Mouse (Mus musculus) midbrain, embryonic 16.5 days (tissue): ENCODE measurements around the gene Angptl4. TPM values are rescaled to one million over a fixed set of nuclear protein-coding genes. Genes with fewer than 3 reads are reported as not detected.

Experiments used
- ATAC-seq: fragments of 200-750 bp; cut with Nextera tagmentation; 2 replicates; pipeline ENCODE4 v1.8.0; 2017; ENCODE audit warnings: moderate TSS enrichment
- H3K27ac ChIP-seq: fragments of 300-500 bp; sonication (generic); 2 replicates; pipeline ENCODE4 v1.5.1; 2014; ENCODE audit warnings: mild to moderate bottlenecking, low read length, mixed read lengths
- H3K27me3 ChIP-seq: fragments of 300-500 bp; sonication (generic); 2 replicates; pipeline ENCODE4 v1.6.1; 2014; ENCODE audit warnings: low read depth, low read length, mixed read lengths; ENCODE audit not compliant: control insufficient read depth, insufficient read depth
- H3K36me3 ChIP-seq: fragments of 300-500 bp; sonication (generic); 2 replicates; pipeline ENCODE4 v1.6.1; 2014; ENCODE audit warnings: mild to moderate bottlenecking, low read length, moderate library complexity, mixed read lengths; ENCODE audit not compliant: control insufficient read depth, insufficient read depth
- H3K4me1 ChIP-seq: fragments of 300-500 bp; sonication (generic); 2 replicates; pipeline ENCODE4 v1.6.1; 2014; ENCODE audit warnings: mild to moderate bottlenecking, low read length, mixed read lengths; ENCODE audit not compliant: control insufficient read depth, insufficient read depth
- H3K4me2 ChIP-seq: fragments of 300-500 bp; sonication (generic); 2 replicates; pipeline ENCODE4 v1.6.1; 2014; ENCODE audit warnings: mild to moderate bottlenecking, low read length, mixed read lengths
- H3K4me3 ChIP-seq: fragments of 300-500 bp; sonication (generic); 2 replicates; pipeline ENCODE4 v1.5.1; 2014; ENCODE audit warnings: low read depth, mild to moderate bottlenecking, low read length, moderate library complexity, mixed read lengths
- H3K9ac ChIP-seq: fragments of 300-500 bp; sonication (generic); 2 replicates; pipeline ENCODE4 v1.6.1; 2014; ENCODE audit warnings: low read depth, low read length, mixed read lengths
- H3K9me3 ChIP-seq: fragments of 300-500 bp; sonication (generic); replicated peaks from 2 replicates; pipeline ENCODE4 v1.6.1; 2014; ENCODE audit warnings: mild to moderate bottlenecking, low read length, mixed read lengths; ENCODE audit not compliant: control insufficient read depth, poor library complexity, severe bottlenecking
- WGBS: fragments of 180-500 bp; shearing (Covaris S2); extraction: QIAGEN DNeasy Blood & Tissue Kit; methylation state at CpG from one replicate; pipeline ENCODE4 v1.1.7; 2014; 5-methylcytosine and 5-hydroxymethylcytosine counted together
- polyA plus RNA-seq: library from polyadenylated mRNA; unstranded; fragments of >200 nt; fragmentation: Nextera tagmentation; extraction: Ambion mirVana; gene quantifications from 2 replicates; pipeline ENCODE4 v1.2.1, GENCODE M21; 2015

Gene Angptl4
- polyA plus RNA-seq, 1 experiment from 2014 or later, result 16.8 TPM

- Histone ChIP-seq H3K4me1 (peaks cover 40% of the 10 kb centered on the region), H3K27me3 (no peaks in the 10 kb centered on the region), H3K9ac (no peak overlapping the region), H3K9me3 (no peaks in the 10 kb centered on the region), H3K4me3 (no peak overlapping the region), H3K36me3 (peaks cover 11% of the 10 kb centered on the region; the same call in 1 of the 2 replicates), H3K4me2 (no peak overlapping the region), H3K27ac (no peak overlapping the region)
- WGBS, result 91% methylated on average over 1 of the region's 1 CpGs
- no peak for ATAC-seq
Measured at GRCm38 (mm10) chr17:33822436-33822959, 40.9 kb upstream of the Angptl4 start.

DNA sequence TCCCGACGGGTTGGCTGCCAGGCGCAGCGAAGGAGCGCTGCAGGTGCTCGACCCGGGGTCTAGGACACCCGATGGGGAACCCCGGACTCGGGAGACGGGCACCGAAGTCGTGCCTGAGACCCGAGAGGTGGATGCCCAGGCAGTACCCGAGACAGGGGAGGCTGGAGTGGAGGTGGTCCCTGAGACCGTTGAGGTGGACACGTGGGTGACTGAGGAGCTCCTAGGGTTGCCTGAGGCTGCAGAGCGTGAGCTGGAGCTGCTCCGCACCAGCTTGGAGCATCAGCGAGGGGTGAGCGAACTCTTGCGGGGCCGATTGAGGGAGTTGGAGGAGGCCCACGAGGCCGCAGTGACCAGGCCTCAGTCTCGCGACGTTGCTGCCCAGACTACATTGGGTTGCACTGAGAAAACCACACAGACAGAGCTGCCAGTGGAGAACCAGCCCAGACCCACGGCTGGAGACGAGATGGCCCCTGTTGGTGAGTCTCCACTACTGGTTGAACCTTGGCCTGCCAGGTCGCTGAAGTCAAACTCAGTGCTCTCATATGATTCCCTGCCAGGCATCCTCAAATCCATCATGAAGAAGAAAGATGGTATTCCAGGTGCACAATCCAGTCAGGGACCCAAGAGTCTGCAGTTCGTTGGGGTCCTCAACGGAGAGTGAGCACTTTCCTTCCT, 36.5 kb upstream of the Angptl4 start:
- Histone ChIP-seq H3K4me2 (peak overlapping the region; percentile 81), H3K27me3 (no peaks in the 10 kb centered on the region), H3K9me3 (no peaks in the 10 kb centered on the region), H3K27ac (peak overlapping the region; percentile 86), H3K36me3 (peaks cover 11% of the 10 kb centered on the region; the same call in 1 of the 2 replicates), H3K4me1 (peaks cover 29% of the 10 kb centered on the region), H3K4me3 (peak overlapping the region; percentile 50), H3K9ac (peak overlapping the region; percentile 79)
- peak; percentile 66 for ATAC-seq
- 14% methylated on average over 33 of the region's 33 CpGs for WGBS

- Histone ChIP-seq H3K9ac (peak overlapping the region; percentile 79), H3K36me3 (peaks cover 11% of the 10 kb centered on the region; the same call in 1 of the 2 replicates), H3K4me1 (peaks cover 21% of the 10 kb centered on the region), H3K4me3 (peak overlapping the region; percentile 50), H3K27me3 (no peaks in the 10 kb centered on the region), H3K4me2 (peak overlapping the region; percentile 81), H3K9me3 (no peaks in the 10 kb centered on the region), H3K27ac (peak overlapping the region; percentile 86)
- ATAC-seq, result peak; percentile 97
- under 1% methylated on average over 80 of the region's 89 CpGs for WGBS
Measured at GRCm38 (mm10) chr17:33817184-33817968, 35.7 kb upstream of the Angptl4 start.

DNA sequence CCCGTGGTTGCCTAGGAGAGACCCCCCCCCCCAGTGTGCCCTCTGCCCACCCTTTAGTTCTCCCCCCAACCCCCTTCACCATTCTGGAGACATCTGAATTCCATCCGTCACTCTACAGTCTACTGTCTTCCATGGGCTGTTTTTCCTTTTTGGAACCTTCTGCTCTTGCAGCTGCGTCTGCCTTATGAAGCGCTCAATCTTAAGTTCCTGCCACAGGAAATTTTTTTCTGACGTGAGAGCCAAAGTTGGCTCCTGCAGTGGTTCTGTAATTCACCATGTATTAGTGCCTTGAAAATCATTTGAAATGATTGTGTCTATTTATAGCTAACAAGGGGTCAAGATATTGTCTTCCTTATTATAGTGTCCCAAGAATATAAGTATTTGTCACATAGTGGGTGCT, 35.0 kb upstream of the Angptl4 start:
- H3K9me3 ChIP-seq, result no peaks in the 10 kb centered on the region
- H3K36me3 ChIP-seq, result peaks cover 6% of the 10 kb centered on the region; the same call in 1 of the 2 replicates
- peak overlapping the region; percentile 86 for H3K27ac ChIP-seq
- H3K4me3 ChIP-seq, result peak overlapping the region; percentile 50; the same call in 1 of the 2 replicates
- no peaks in the 10 kb centered on the region for H3K27me3 ChIP-seq
- peak overlapping the region; percentile 81 for H3K4me2 ChIP-seq
- H3K4me1 ChIP-seq, result peaks cover 17% of the 10 kb centered on the region
- WGBS, result 74% methylated on average over 5 of the region's 5 CpGs
- H3K9ac ChIP-seq, result peak overlapping the region; percentile 79; the same call in 1 of the 2 replicates
- no peak for ATAC-seq

GRCm38 (mm10) chr17:33815399-33815798, 33.8 kb upstream of the Angptl4 start:
- Histone ChIP-seq H3K27me3 (no peaks in the 10 kb centered on the region), H3K27ac (no peak overlapping the region), H3K36me3 (no peaks in the 10 kb centered on the region), H3K9me3 (no peaks in the 10 kb centered on the region), H3K9ac (no peak overlapping the region), H3K4me3 (no peak overlapping the region), H3K4me1 (peaks cover 16% of the 10 kb centered on the region), H3K4me2 (no peak overlapping the region)
- 95% methylated on average over 5 of the region's 6 CpGs for WGBS
- no peak for ATAC-seq

DNA sequence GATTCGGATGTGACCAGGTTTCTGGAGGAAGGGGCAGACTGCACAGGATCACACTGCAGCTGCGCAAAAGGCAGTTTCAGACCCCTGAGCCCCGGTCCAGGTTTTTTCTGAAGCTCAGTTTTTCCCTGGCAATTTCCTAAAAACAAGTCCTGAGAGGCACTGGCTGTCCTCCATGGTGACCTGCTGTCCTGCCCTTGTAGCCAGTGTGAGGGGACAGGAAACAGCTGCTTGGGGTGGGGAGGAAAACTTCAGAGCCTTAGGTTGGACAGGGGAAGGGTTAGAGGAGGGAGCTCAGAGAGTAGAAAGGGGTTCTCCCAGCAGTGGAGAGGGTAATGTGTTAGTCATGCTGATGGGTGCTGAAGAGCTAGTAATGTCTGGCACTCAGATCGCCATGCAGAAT, 31.4 kb upstream of the Angptl4 start:
- Histone ChIP-seq H3K4me3 (no peak overlapping the region), H3K4me1 (peaks cover 7% of the 10 kb centered on the region), H3K9me3 (no peaks in the 10 kb centered on the region), H3K27me3 (no peaks in the 10 kb centered on the region), H3K27ac (no peak overlapping the region), H3K36me3 (no peaks in the 10 kb centered on the region), H3K9ac (no peak overlapping the region), H3K4me2 (no peak overlapping the region)
- no peak for ATAC-seq
- whole genome bisulfite sequencing, result 74% methylated on average over 4 of the region's 4 CpGs

GRCm38 (mm10) chr17:33812475-33812874, 30.8 kb upstream of the Angptl4 start:
- WGBS, result 64% methylated on average over 3 of the region's 3 CpGs
- Histone ChIP-seq H3K27ac (no peak overlapping the region), H3K9me3 (no peaks in the 10 kb centered on the region), H3K4me3 (no peak overlapping the region), H3K4me1 (peaks cover 6% of the 10 kb centered on the region; the same call in 1 of the 2 replicates), H3K36me3 (no peaks in the 10 kb centered on the region), H3K9ac (no peak overlapping the region), H3K27me3 (no peaks in the 10 kb centered on the region), H3K4me2 (no peak overlapping the region)
- ATAC-seq, result no peak

DNA sequence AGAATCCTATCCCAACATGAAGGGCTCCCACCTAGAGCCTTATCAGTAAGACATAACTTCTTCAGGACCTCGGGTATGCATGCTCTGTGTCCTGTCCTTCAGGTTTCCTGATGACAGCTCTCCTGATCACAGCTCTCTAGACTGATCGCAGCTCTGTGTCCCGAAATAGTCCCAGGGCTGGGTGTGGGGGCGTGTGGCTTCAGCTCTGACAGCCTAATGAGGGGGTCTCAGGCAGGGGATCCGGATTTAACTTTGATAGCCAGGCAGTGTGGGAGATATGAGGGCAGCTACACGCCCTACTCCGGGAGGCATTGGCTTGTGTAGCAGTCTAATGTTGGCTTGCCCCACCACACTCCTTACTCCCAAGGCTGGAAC, 29.5 kb upstream of the Angptl4 start:
- no peaks in the 10 kb centered on the region for H3K4me1 ChIP-seq
- peak overlapping the region; percentile 58 for H3K9ac ChIP-seq
- no peaks in the 10 kb centered on the region for H3K9me3 ChIP-seq
- H3K27ac ChIP-seq, result no peak overlapping the region
- ATAC-seq, result 0 out of 2 replicates have a peak, but pooled peaks have one; percentile 6
- no peaks in the 10 kb centered on the region; the same call in 1 of the 2 replicates for H3K27me3 ChIP-seq
- no peaks in the 10 kb centered on the region for H3K36me3 ChIP-seq
- 35% methylated on average over 7 of the region's 7 CpGs for WGBS
- H3K4me3 ChIP-seq, result peak overlapping the region; percentile 41
- H3K4me2 ChIP-seq, result peak overlapping the region; percentile 69
